Mouse (Mus musculus): ENCODE results near the gene Macrod2.

- TF ChIP-seq CTCF (IDR thresholded peaks at IDR 0.05; ENCODE audit: low read depth) (no peak), EP300 (IDR thresholded peaks at IDR 0.05; ENCODE audit: low read depth) (no peak)
These were observed 395.3 kb downstream of the Macrod2 start for GRCm38 (mm10) chr2:140790363-140790762.
